Mouse (Mus musculus) brown adipose tissue, adult 24 weeks (tissue): ENCODE results near the gene Dnhd1. TPM values are rescaled to one million over a fixed set of nuclear protein-coding genes. Genes with fewer than 3 reads are reported as not detected.
"Not testable (repeated sequence)": the region's sequence is repeated elsewhere in the genome, so short reads cannot be mapped to it uniquely, and the experiment has no call there.

ENCODE experiments used
- H3K27ac ChIP-seq: fragments of 200-500 bp; replicated peaks from 2 replicates; pipeline ENCODE4 v1.5.1; 2012; ENCODE audit warnings: low read depth, mild to moderate bottlenecking, low read length
- H3K4me1 ChIP-seq: fragments of 200-500 bp; 2 replicates; pipeline ENCODE4 v1.6.1; 2012; ENCODE audit warnings: low read length, mixed read lengths; ENCODE audit not compliant: control insufficient read depth, insufficient read depth, insufficient read length
- H3K4me3 ChIP-seq: fragments of 200-500 bp; 2 replicates; pipeline ENCODE4 v1.5.1; 2012; ENCODE audit warnings: low read depth, mild to moderate bottlenecking, low read length, moderate library complexity; ENCODE audit not compliant: insufficient read depth
- polyA plus RNA-seq: library from polyadenylated mRNA; stranded (reverse); fragments of >200 nt; gene quantifications from 2 replicates; pipeline ENCODE4 v1.2.4, GENCODE M21; 2012; ENCODE audit not compliant: missing spikeins, insufficient read depth, insufficient read length

The Dnhd1 gene
- polyA plus RNA-seq, 1 experiment, result 1.6 TPM

DNA sequence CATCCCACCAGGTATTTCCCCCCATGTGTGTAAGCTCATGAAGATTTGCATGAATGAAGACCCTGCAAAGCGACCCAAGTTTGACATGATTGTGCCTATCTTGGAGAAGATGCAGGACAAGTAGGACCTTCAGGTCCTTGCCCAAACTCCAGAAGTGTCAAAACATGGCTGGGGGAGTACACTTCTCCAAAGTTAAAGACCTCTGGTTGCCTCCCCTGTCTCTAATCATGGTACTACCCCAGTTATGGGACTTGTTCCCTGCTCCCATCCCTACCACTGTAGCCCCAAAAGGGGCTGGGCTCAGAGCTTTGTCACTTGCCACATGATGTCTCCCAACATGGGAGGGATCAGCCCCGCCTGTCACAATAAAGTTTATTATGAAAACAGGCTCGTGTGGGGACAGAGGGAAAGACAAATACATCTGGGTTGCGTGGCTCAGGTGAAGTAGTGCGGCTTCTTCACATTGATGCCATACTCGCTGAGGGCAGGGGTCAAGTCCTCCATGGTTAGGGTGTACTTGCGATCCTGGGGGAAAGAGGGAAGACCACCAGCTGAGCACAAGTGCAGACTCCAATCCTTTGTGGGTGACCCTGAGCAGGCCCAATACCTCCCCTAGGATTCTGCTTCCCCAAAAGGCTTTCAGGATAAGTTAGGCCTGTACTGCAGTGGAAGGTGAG is 92.0 kb downstream of the Dnhd1 start:
- H3K27ac ChIP-seq, H3K4me1 ChIP-seq: not testable (repeated sequence)
- H3K4me3 ChIP-seq, result peak overlapping the region; percentile 75; the same call in 1 of the 2 replicates

DNA sequence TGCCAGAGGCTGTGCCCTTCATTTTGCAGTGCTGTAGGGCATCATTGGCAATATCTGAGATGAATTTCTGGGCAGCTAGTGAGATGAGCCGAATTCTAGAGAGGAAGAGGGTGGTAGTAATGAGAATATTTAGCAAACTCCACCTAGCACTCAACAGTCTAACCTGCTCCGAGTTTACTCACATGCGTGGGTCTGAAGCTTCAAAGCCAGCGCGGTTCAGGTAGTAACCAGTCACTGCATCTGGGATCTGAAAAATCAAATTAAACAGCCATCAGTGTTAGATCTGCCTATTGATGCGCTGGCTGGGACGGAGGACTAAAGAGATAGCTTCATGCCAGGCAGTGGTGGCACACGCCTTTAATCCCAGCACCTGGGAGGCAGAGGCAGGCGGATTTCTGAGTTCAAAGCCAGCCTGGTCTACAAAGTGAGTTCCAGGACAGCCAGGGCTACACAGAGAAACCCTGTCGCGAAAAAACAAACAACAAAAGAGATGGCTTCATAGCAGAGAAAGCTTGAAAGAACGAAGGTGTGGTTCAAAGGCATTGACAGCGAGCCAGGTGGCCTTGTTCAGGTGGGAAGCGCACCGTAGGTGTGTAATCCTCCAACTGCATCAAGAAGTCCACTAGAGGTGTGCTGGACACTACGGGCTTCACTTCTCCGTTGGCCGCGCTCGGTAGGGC is 92.8 kb downstream of the Dnhd1 start:
- H3K4me1 ChIP-seq, result not testable (repeated sequence)
- Histone ChIP-seq H3K27ac (peak overlapping the region; percentile 49), H3K4me3 (peak overlapping the region; percentile 75)

DNA sequence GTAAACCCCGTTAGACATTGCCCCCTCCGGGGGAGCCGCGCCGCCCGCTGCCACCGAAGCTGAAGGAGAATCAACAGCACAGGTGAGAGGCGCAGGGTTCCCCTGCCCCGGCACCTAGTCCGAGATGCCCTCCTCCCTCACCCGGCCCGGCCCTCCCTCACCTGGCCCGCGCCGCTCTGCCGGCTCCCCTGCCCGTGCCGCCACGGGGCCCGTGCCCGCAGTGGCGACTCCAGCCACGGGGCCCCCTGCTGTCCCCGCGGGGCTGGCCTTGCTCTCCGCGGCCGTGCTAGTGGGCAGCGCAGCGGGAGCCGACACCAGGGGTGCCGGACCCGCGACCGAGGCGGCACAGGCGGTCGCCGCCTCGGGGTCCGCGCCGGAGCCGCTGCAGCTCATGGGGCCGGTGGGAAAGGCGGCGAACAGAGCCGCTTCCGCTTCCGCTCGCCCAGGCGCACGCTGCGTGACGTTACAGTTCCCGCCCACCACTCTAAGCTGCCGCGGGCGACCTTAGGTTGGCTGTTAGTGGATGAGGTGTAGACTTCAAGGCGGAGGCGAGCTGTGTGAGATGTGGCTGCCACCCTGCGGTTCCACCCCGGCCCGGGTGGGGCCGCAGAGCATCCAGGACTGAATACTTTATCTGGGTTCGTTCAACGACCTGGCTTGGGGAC is 93.4 kb downstream of the Dnhd1 start, which contains the start of gene Taf10:
TSS of gene Taf10 (minus strand) at position 436 of the 665 bp plus-strand sequence.
- Histone ChIP-seq H3K27ac (peak within 1 kb of the TSS; percentile 55), H3K4me3 (peak within 1 kb of the TSS; percentile 75), H3K4me1 (peaks cover 6% of the 10 kb centered on the region; the same call in 1 of the 2 replicates)

DNA sequence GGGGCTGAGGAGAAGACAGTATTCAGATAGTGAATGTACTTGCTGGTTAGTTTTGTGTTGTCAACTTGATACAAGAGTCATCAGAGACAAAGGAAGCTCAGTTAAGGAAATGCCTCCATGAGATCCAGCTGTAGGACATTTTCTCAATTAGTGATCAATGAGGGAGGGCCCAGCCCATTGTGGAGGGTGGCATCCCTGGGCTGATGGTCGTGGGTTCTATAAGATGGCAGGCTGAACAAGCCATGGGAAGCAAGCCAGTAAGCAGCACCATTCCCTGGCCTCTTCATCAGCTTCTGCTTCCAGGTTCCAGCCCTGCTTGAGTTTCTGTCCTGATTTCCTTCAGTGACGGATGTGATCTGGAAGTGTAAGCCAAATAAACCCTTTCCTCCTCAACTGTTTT is 97.1 kb downstream of the Dnhd1 start:
- Histone ChIP-seq H3K27ac (no peak overlapping the region), H3K4me3 (no peak overlapping the region), H3K4me1 (peaks cover 4% of the 10 kb centered on the region)

DNA sequence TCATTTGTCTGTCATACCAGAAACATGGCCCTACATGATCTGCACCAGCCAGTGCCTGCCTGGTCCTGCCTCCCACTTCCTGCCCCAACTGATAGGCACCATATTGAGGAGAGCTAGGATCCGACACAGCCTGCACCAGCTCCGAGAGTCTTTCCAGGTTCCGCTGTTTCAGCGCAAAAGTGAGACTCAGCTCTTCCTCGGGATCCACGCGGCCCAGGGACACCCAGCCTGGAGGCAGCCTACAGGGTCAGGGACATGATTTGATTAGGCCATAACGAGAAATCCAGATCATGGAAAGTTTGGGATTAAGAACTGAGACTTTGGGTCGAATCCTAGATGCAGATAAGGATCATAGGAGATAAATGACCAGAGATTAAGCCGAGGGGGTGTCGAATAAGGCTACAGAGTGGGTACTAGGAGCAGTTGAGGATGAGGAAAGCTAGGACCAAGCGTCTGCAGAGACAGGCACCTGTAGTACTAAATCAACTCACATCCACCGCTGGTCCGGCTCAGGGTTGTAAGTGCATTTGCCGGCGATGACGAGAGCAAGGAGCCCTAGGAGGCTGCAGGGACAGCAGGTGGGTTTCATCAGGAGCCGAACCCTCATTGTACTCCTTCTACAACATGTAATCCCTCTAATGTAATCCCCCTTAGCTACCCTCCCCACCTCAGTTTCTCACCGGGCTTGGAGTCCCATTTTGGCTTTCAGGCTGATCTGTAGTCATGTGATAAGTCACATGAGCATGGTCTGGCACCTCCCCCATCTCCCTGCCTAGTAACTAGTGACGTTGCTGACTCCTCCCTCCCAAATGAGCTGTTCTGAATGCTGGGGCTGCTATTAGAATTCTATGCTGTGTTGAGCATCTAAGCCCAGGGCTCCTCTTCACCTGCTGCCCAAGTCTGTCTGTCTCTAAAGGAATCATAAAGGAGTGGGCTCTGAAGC is 101.1 kb downstream of the Dnhd1 start, which contains the start of gene Tpp1:
TSS of gene Tpp1 (minus strand) at position 745 of the 943 bp plus-strand sequence.
- peaks cover 6% of the 10 kb centered on the region for H3K4me1 ChIP-seq
- H3K27ac ChIP-seq, result peak within 1 kb of the TSS; percentile 63; the same call in 1 of the 2 replicates
- peak within 1 kb of the TSS; percentile 77 for H3K4me3 ChIP-seq

DNA sequence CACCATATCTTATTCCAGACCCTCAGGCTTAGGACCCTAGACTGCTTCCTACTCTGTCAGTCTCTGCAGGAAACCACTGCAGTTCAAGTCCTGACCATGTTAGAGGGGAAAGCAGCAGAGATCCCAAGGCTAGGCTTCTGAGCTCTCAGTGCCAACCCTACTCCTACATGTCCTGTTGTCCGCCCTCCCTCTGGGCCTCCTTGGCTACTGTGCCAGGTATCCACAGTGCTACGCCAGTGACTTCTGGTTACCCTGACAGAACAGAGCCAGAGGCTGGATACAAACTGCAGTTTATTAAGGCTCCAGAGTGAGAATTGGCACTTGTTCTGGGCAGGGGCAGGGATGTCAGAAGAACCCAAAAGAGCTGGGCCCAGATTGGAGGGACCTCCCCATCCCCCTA is 102.1 kb downstream of the Dnhd1 start:
- Histone ChIP-seq H3K4me3 (no peak overlapping the region), H3K27ac (no peak overlapping the region), H3K4me1 (peaks cover 6% of the 10 kb centered on the region)

DNA sequence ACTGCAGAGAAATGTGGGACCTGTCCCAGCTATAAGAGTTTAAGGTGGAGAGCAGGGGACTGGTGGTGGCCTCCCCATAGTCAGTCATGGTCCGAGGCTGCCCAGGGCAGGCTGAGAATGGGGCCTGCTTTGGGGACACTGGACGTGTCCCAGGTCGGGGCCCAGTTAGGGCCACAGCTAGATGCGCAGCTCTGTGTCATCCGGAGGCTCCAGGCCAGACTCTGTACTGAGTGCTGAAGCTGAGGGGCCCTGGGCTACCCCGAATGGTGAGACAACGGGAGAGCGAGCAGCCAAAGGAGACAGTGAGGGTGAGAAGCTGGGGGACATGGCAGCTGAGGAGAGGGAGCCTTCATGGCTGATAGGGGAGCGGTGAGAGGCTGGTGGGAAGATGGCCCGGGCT is 102.7 kb downstream of the Dnhd1 start:
- Histone ChIP-seq H3K4me3 (no peak overlapping the region), H3K4me1 (peaks cover 6% of the 10 kb centered on the region), H3K27ac (no peak overlapping the region)

DNA sequence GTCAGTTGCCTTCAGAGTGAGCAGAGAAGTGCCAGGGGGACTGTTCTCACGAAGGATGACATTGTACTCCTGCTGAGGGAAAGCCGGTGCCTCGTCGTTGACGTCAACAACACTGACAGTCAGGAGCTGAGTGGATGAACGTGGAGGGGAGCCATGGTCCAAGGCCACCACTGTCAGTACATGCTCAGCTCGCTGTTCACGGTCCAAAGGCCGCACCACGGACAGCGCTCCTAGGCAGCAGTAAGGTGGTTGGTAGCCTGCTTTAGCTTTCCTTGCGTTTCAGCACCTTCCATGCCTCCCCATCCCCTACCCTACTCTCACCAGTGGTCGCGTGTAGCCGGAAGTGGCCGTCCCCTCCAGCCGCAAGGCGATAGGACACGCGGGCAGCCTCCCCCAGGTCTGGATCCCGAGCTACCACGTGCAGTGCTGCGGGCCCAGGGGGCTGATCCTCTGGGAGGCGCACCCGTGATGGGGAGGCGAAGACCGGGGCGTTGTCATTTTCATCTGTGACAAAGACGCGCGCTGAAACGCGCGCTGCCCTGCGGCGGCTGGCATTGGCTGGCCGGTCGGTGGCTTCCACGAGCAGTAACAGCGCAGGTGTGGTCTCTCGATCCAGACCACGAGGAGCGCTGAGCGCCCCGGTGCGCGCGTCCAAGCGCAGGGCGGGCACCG is 111.3 kb downstream of the Dnhd1 start:
- Histone ChIP-seq H3K4me1 (0 out of 2 replicates have a peak, but pooled peaks cover 2% of the 10 kb centered on the region), H3K4me3 (no peak overlapping the region)

DNA sequence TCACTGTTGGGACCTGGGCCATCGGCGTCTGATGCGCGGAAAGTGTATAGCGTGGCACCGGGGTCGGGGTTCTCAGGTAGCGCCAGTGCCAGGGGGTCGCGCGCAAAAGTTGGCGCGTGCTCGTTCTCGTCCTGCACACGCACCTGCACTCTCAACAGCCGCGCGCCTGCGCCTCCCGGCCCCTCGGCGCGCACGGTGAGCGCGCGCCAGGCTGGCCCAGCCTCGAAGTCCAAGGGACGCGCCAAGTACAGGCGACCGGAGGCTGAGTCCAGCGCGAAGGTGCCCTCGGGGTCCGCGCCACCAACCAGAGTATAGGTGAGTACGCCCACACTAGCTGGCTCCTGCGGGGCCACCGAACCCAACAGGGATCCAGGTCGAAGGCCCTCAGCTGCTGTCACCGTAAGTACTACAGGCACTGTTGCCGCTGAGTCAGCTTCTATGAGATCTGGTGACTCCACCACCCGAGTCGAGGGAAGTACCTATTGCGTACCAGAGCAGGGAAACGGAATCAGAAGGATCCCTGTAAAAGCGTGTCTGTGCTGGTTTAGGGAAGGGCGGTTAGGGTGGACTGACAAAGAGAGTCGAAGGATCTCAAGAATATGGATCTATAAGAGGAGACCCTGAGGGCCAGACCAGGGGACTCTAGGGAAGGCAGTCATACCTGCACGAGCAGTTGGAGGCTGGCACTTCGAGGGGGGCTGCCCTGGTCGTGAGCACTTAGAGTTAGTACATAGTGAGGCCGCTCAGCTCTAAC is 112.1 kb downstream of the Dnhd1 start:
- 0 out of 2 replicates have a peak, but pooled peaks cover 2% of the 10 kb centered on the region for H3K4me1 ChIP-seq
- H3K27ac ChIP-seq, result no peak overlapping the region
- H3K4me3 ChIP-seq, result no peak overlapping the region

More for the DNA sequence above, 111.3 kb downstream of the Dnhd1 start:
- H3K27ac ChIP-seq, result no peak overlapping the region

DNA sequence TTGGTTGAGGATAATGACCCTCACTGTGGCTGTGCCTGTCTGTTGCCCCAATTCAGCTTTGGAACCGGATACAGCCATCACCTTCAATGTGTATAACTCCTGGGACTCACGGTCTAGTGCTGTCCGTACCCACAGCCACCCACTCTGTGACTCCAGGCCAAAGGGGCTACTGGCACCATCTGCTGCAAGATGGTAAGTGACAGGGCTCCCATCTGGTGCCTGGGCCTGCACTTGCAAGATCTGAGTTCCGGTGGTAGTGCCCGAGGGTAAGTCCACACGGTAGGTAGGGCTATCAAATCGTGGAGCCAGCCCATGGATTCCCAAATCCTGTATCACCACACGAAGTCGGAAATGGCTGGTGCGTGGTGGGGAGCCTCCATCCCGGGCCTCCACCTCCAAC is 113.7 kb downstream of the Dnhd1 start:
- H3K4me3 ChIP-seq, result no peak overlapping the region
- H3K27ac ChIP-seq, result no peak overlapping the region
- peaks cover 9% of the 10 kb centered on the region for H3K4me1 ChIP-seq

DNA sequence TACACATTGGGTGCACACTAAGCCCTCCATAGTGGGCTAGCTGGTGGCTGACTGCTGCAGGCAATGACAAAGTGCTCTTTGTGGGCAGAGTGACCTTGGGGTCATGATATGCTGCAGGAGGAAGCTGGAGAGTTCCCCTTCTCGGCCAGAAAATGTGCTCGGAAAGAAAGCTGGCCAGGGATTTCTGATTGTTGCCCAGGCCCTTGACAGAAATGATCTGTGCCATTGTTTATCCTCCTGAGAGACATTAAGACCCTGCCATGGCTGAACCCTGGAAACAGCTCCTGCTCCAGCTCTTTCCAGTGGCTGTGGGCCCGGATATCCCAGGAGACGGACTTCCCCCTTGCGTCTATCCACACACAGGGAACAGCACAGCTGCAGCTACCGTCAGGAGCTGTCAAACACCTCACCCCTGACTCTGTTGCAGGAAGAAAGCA is 117.1 kb downstream of the Dnhd1 start:
- no peak overlapping the region for H3K4me3 ChIP-seq
- peak overlapping the region; percentile 6; the same call in 1 of the 2 replicates for H3K27ac ChIP-seq
- peaks cover 14% of the 10 kb centered on the region for H3K4me1 ChIP-seq

DNA sequence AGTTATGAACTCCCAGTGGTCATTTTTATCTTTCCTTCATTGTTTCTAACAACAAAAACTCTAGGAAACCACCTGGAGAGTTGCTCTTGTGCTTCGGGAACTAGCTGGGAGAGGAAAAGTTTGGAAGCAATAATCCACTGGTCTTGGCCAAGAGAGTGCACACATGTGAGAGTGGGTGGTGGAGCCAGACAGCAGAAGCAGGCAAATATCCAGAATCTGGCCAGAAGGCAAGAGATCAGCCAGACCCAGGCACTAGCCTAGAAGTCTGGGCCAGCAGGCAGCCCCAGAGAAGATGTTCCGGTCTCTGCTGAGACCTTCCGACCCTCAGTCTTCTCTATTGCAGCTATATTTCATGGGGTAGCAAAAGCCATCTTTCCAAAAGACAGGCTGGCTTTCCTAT is 119.3 kb downstream of the Dnhd1 start:
- Histone ChIP-seq H3K27ac (no peak overlapping the region), H3K4me3 (no peak overlapping the region), H3K4me1 (peaks cover 12% of the 10 kb centered on the region)
